Mouse (Mus musculus) bone marrow macrophage, adult 2 months (primary cell): ENCODE measurements at regions not wholly inside any gene's neighbourhood (a gene's known extent, or its start where the extent isn't known, plus 50 kb on each side); places are given as distances from the start of the nearest gene placed in this dataset.

Source experiments
- CTCF ChIP-seq: IDR thresholded peaks from 2 replicates; pipeline ENCODE4 v1.5.1; 2012; ENCODE audit warnings: low read depth, mild to moderate bottlenecking, low read length, moderate library complexity
- POLR2A ChIP-seq: IDR thresholded peaks from 2 replicates; pipeline ENCODE4 v1.6.1; 2012; ENCODE audit warnings: mild to moderate bottlenecking, low read depth, low read length, borderline replicate concordance

DNA sequence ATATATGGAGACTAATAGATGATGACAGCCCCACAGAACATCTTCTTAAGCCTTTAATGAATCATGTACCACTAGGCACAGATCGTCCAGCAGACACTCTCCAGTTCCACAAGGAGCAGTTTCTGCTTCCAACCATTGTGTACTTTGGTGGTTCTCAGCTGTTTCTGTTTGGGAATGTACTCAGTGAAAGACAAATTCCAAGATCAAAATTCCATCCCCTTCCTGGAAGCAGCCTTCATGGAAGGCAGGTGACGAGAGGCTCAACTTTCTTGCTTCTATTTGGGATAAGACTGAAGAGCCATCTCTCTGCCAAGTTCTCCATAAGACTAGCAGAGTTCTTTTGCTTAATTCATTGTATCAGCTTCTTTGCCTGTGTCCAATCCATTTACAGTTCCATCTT, 444.0 kb upstream of the Klf4 start:
- TF ChIP-seq POLR2A: no peak
- TF ChIP-seq CTCF: no peak
